Mouse (Mus musculus): ENCODE results near the gene Cers5.
"Not testable (repeated sequence)": the region's sequence is repeated elsewhere in the genome, so short reads cannot be mapped to it uniquely, and the experiment has no call there.

Cers5 gene

GRCm38 (mm10) chr15:99772881-99772924 is at the start of gene Cers5:
Gene Cers5, minus strand, starts transcription at chr15:99772885.
- not testable (repeated sequence) for DNase-seq (ENCODE audit: extremely low read depth, low read depth, low spot score)

- no peak for DNase-seq (ENCODE audit: extremely low read depth, low read depth, low spot score)
Measured at GRCm38 (mm10) chr15:99819621-99820279, 47.1 kb upstream of the Cers5 start.

- DNase-seq (ENCODE audit: extremely low read depth, low read depth, low spot score), result no peak
Measured at GRCm38 (mm10) chr15:99819109-99819440, 46.4 kb upstream of the Cers5 start.

GRCm38 (mm10) chr15:99818321-99819108 is 45.8 kb upstream of the Cers5 start:
- DNase-seq (ENCODE audit: extremely low read depth, low read depth, low spot score), result no peak

- no peak for DNase-seq (ENCODE audit: extremely low read depth, low read depth, low spot score)
Measured at GRCm38 (mm10) chr15:99817343-99818235, 44.9 kb upstream of the Cers5 start.

- DNase-seq (ENCODE audit: extremely low read depth, low read depth, low spot score), result no peak
Measured at GRCm38 (mm10) chr15:99815999-99816398, 43.3 kb upstream of the Cers5 start.

GRCm38 (mm10) chr15:99814554-99815260 is 42.0 kb upstream of the Cers5 start:
- no peak for DNase-seq (ENCODE audit: extremely low read depth, low read depth, low spot score)

GRCm38 (mm10) chr15:99813639-99814038 is 41.0 kb upstream of the Cers5 start:
- DNase-seq (ENCODE audit: extremely low read depth, low read depth, low spot score), result no peak

- DNase-seq (ENCODE audit: extremely low read depth, low read depth, low spot score), result no peak
Measured at GRCm38 (mm10) chr15:99812097-99812496, 39.4 kb upstream of the Cers5 start.

GRCm38 (mm10) chr15:99807776-99808735 is 35.4 kb upstream of the Cers5 start:
- DNase-seq (ENCODE audit: extremely low read depth, low read depth, low spot score), result no peak

- no peak for DNase-seq (ENCODE audit: extremely low read depth, low read depth, low spot score)
Measured at GRCm38 (mm10) chr15:99806171-99806570, 33.5 kb upstream of the Cers5 start.

GRCm38 (mm10) chr15:99805673-99806072 is 33.0 kb upstream of the Cers5 start:
- no peak for DNase-seq (ENCODE audit: extremely low read depth, low read depth, low spot score)

- DNase-seq (ENCODE audit: extremely low read depth, low read depth, low spot score), result no peak
Measured at GRCm38 (mm10) chr15:99803186-99803644, 30.5 kb upstream of the Cers5 start.

- DNase-seq (ENCODE audit: extremely low read depth, low read depth, low spot score), result no peak
Measured at GRCm38 (mm10) chr15:99801885-99802572, 29.3 kb upstream of the Cers5 start.

- no peak for DNase-seq (ENCODE audit: extremely low read depth, low read depth, low spot score)
Measured at GRCm38 (mm10) chr15:99799706-99800105, 27.0 kb upstream of the Cers5 start.

- no peak for DNase-seq (ENCODE audit: extremely low read depth, low read depth, low spot score)
Measured at GRCm38 (mm10) chr15:99797898-99798297, 25.2 kb upstream of the Cers5 start.

GRCm38 (mm10) chr15:99796735-99797134 is 24.1 kb upstream of the Cers5 start:
- DNase-seq (ENCODE audit: extremely low read depth, low read depth, low spot score), result no peak

- no peak for DNase-seq (ENCODE audit: extremely low read depth, low read depth, low spot score)
Measured at GRCm38 (mm10) chr15:99796066-99796465, 23.4 kb upstream of the Cers5 start.

- DNase-seq (ENCODE audit: extremely low read depth, low read depth, low spot score), result no peak
Measured at GRCm38 (mm10) chr15:99792221-99792815, 19.6 kb upstream of the Cers5 start.

Measured in fat pad, adult 2 months (tissue).